Mouse (Mus musculus): Measurements from ENCODE around the gene Cct3. TPM values are rescaled to one million over a fixed set of nuclear protein-coding genes. Genes with fewer than 3 reads are reported as not detected.
"Not testable (repeated sequence)": the region's sequence is repeated elsewhere in the genome, so short reads cannot be mapped to it uniquely, and the experiment has no call there.

The Cct3 gene
- total RNA-seq, 2 experiments from 2014 or later, result 215 to 224 TPM

- DNase-seq (ENCODE audit: extremely low spot score in 1 of 2, low spot score in 2 of 2), result no peak
- intact Hi-C loops (cut with DNase I), result no loop called here
These were observed 53.8 kb downstream of the Cct3 start for GRCm38 (mm10) chr3:88350732-88351131.

DNA sequence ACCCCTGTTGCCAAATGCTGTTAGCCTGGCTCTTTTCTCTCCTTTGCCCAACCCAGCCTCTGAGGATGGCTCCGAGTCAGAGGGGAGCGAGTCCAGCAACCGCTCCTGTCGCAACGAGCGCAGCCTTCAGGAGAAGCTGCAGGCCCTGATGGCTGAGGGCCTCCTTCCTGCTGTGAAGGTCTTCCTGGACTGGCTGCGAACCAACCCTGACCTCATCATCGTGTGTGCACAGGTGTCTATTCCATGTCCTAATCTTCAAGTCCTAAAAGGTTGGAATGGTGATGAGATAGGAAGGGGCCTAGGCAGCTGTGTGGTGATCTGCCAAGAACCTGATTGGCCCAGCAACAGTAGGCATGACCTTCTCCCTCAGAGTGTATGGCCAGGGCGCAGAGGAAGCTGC, 56.0 kb downstream of the Cct3 start:
- intact Hi-C loops (cut with DNase I), result no loop called here
- DNase-seq (ENCODE audit: extremely low spot score in 1 of 2, low spot score in 2 of 2), result no peak

GRCm38 (mm10) chr3:88354396-88355165, 57.7 kb downstream of the Cct3 start:
- no peak for DNase-seq (ENCODE audit: extremely low spot score in 1 of 2, low spot score in 2 of 2)
- intact Hi-C loops (cut with DNase I), result no loop called here

GRCm38 (mm10) chr3:88359584-88359983, 62.7 kb downstream of the Cct3 start:
- no peak for DNase-seq (ENCODE audit: extremely low spot score in 1 of 2, low spot score in 2 of 2)
- intact Hi-C loops (cut with DNase I), result no loop called here

DNA sequence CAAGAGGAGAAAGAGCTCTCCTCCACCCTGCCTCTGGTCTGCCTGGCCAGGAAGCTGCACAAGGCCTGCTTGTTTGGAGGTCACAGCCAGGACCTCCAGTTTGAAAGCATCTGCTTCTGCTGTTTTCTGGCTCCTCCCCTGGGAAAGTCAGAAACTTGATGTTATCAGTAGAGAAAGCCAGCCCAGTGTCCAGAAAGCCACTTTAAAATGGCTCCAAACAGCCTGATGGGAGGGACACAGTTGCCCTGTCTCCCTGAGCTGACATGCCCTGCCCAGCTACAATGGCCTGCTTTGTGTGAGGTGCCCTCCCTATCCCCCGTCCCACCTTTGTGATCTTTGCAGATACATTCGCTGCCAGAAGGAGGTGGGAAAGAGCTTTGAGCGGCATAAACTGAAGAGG, 63.1 kb downstream of the Cct3 start:
- DNase-seq (ENCODE audit: extremely low spot score in 1 of 2, low spot score in 2 of 2), result no peak
- intact Hi-C loops (cut with DNase I), result no loop called here

GRCm38 (mm10) chr3:88361096-88361495, 64.2 kb downstream of the Cct3 start:
- intact Hi-C loops (cut with DNase I), result no loop called here
- DNase-seq (ENCODE audit: extremely low spot score in 1 of 2, low spot score in 2 of 2), result no peak

DNA sequence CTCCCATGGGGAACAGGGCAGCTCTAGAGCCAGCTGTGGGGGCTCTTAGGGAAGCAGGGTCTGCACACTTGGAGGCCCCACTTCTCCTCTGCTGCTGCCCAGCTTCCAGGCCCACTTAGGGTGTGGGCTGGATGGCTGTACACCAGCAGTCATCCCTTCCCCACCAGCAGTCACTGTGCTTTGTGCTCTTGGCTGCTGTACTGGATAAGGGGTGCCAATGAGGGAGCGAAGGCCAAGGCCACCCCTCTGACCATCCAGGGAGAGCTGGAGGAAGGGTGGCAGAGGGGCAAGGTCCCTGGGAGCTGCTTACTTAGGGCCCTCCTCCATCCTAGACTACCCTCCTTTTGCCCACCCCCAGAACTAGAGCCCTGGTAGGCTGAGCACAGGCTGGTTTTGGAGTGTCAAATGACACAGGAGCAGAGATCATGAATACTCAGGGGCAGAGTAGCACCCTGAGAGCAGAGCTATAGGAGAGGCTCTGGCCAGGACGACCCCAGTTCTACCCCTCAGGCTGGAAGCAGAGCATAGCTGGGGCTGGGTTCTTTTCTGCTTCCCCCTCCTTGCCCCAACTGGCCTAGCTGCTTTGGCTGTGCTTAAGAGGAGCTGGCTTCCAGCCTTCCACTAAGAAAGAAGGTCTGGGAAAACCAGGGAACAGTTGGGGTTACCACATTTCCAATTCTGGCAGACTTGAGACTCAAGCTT, 64.8 kb downstream of the Cct3 start:
- no peak for DNase-seq (ENCODE audit: extremely low spot score in 1 of 2, low spot score in 2 of 2)
- intact Hi-C loops (cut with DNase I), result no loop called here

- DNase-seq (ENCODE audit: extremely low spot score in 1 of 2, low spot score in 2 of 2), result no peak
- intact Hi-C loops (cut with DNase I), result no loop called here
These were observed 66.8 kb downstream of the Cct3 start for GRCm38 (mm10) chr3:88363700-88364099.

GRCm38 (mm10) chr3:88364337-88364736, 67.4 kb downstream of the Cct3 start, which contains the start of gene Paqr6:
Gene Paqr6 (plus strand): TSS chr3:88364584.
- DNase-seq (ENCODE audit: extremely low spot score in 1 of 2, low spot score in 2 of 2), result peak in 1 of 2 experiments; percentile 81
- intact Hi-C loops (cut with DNase I), result no loop called here

- intact Hi-C loops (cut with DNase I), result no loop called here
- DNase-seq (ENCODE audit: extremely low spot score in 1 of 2, low spot score in 2 of 2), result no peak
These were observed 68.9 kb downstream of the Cct3 start for GRCm38 (mm10) chr3:88365705-88366361.

- intact Hi-C loops (cut with DNase I), result not testable (repeated sequence)
- peak; percentile 31 to 60 for DNase-seq (ENCODE audit: extremely low spot score in 1 of 2, low spot score in 2 of 2)
These were observed 70.0 kb downstream of the Cct3 start for GRCm38 (mm10) chr3:88366830-88367428.

DNA sequence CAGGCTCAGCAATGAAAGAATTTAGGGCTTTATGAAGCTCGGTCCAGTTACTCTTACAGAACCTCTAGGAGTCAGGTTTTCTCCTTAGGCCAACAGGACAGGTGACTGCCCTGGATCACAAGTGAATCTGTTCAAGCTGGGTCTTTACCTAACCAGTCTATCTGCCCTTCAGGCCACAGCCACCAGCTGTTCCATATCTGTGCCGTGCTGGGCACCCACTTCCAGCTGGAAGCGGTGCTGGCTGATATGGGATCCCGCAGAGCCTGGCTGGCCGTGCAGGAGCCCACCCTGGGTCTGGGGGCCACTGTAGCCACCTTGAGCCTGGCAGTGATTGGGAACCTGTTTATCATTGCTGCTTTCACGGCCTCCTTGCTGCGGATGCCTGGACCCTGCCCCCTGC, 70.6 kb downstream of the Cct3 start:
- DNase-seq (ENCODE audit: extremely low spot score in 1 of 2, low spot score in 2 of 2); intact Hi-C loops (cut with DNase I): not testable (repeated sequence)

GRCm38 (mm10) chr3:88368511-88368910, 71.6 kb downstream of the Cct3 start:
- intact Hi-C loops (cut with DNase I); DNase-seq (ENCODE audit: extremely low spot score in 1 of 2, low spot score in 2 of 2): not testable (repeated sequence)

Other genes starting within 250 kb of the Cct3 start
- 10 to 100 TPM; 60.7 to 67.8 TPM for gene Naxe, start 238.6 kb upstream of the Cct3 start, total RNA-seq (2021)
- gene Ttc24, start 218.8 kb upstream of the Cct3 start, total RNA-seq (2021), result not detected
- gene Iqgap3, start 215.1 kb upstream of the Cct3 start, total RNA-seq (2021), result 1 to 10 TPM; 1.9 to 2.0 TPM
- 100 to 1,000 TPM; 149 to 160 TPM for gene Mef2d, start 154.7 kb upstream of the Cct3 start, total RNA-seq (2021)
- under 1 TPM; 0.26 to 0.41 TPM for gene Rhbg, start 42.4 kb upstream of the Cct3 start, total RNA-seq (2021)
- gene Gm38392, start 9.9 kb upstream of the Cct3 start, total RNA-seq (2021), result under 1 TPM in 1 of 2 experiments, not detected in 1; 0.81 TPM
- 1 to 10 TPM; 6.3 TPM for gene Tsacc, start 117 bp upstream of the Cct3 start, total RNA-seq (2021)
- gene Glmp, start 27.9 kb downstream of the Cct3 start, total RNA-seq (2021), result 10 to 100 TPM; 74.6 to 79.2 TPM
- 1 to 10 TPM in 1 of 2 experiments, under 1 TPM in 1; 0.63 to 1.5 TPM for gene Tmem79, start 39.0 kb downstream of the Cct3 start, total RNA-seq (2021)
- 10 to 100 TPM; 73.5 to 74.7 TPM for gene Smg5, start 39.1 kb downstream of the Cct3 start, total RNA-seq (2021)
- gene Paqr6, start 67.5 kb downstream of the Cct3 start, total RNA-seq (2021), result 1 to 10 TPM; 3.5 to 3.6 TPM
- under 1 TPM in 1 of 2 experiments, not detected in 1; 0.66 TPM for gene Bglap3, start 75.6 kb downstream of the Cct3 start, total RNA-seq (2021)
- gene Bglap2, start 81.6 kb downstream of the Cct3 start, total RNA-seq (2021), result not detected
- 1 to 10 TPM in 1 of 2 experiments, under 1 TPM in 1; 0.95 to 2.6 TPM for gene Bglap, start 87.3 kb downstream of the Cct3 start, total RNA-seq (2021)
- gene Pmf1, start 113.2 kb downstream of the Cct3 start, total RNA-seq (2021), result 10 to 100 TPM; 10.3 to 11.5 TPM
- gene Slc25a44, start 128.0 kb downstream of the Cct3 start, total RNA-seq (2021), result 10 to 100 TPM; 60.3 to 62.5 TPM
- 10 to 100 TPM; 46.5 to 52.6 TPM for gene Sema4a, start 164.1 kb downstream of the Cct3 start, total RNA-seq (2021)
- gene Lmna, start 212.8 kb downstream of the Cct3 start, total RNA-seq (2021), result 10 to 100 TPM; 47.2 to 48.6 TPM
- gene Mex3a, start 235.3 kb downstream of the Cct3 start, total RNA-seq (2021), result 10 to 100 TPM in 1 of 2 experiments, 1 to 10 TPM in 1; 6.9 to 10.7 TPM